Mouse (Mus musculus) frontal cortex, postnatal 25 days (tissue): ENCODE results near the gene Aebp2.
"Not testable (repeated sequence)": the region's sequence is repeated elsewhere in the genome, so short reads cannot be mapped to it uniquely, and the experiment has no call there.

ENCODE experiments used
- DNase-seq, 2 experiments: peaks; one replicate each; pipeline ENCODE4 v3.0.0; 2022; ENCODE audit warnings: low spot score in 2 of 2

Aebp2 gene

DNA sequence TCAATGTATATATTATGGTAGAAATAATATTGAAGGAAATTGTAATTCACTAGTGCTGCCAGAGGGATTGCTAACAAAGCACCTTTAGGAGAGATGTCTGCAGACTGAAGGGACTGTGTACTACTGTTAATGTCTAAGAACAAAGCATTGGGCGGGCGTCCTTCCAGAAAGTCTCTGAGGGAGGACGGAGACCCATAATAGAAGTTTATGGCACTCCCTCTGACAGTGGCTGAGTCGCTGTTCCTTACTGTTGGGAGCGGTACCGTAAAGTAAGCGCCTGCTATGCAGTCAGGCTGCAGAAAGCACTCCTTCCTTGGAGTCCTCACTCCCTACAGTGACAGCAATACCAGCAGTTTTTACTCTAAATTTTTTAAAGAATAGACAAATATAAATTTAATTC lies 29.5 kb downstream of the Aebp2 start:
- DNase-seq = no peak

DNA sequence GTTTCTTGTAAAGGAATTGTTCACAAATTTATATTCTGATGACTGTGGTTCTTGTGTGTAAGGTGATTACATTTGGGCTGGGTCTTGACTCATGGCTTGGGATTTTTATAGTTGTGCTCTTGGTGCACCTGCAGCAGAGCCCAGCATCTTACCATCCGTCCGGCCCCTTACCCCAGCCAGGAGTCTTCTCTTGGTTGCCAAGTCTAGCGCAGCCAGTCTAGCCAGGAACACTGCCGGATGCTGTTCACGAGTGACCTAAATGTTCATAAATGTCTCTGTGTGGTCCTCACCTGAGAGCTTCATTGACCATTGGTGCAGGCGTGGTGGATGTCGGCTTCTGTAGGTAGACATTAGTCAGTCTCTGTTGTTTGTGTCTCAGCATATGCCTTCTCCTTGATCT lies 33.0 kb downstream of the Aebp2 start:
- DNase-seq = no peak

DNA sequence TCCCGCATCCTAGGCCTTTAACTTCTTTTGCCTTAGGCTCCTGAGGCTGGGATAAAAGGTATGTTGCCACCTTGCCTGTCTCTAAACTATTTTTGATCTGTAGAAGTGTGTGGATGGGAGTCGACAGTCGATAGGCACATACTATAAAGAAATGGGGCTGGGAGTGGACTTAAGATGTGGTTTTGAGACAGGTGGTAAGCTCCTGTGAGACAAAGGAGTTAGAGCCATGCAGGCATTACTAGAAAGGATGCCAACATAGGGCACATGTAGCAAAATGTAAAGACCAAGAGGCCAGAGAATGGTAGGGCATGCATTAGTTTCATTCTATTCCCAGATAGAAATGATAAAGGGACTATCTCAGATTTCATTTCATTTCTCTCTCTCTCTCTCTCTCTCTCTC lies 34.5 kb downstream of the Aebp2 start:
- DNase-seq = no peak

DNA sequence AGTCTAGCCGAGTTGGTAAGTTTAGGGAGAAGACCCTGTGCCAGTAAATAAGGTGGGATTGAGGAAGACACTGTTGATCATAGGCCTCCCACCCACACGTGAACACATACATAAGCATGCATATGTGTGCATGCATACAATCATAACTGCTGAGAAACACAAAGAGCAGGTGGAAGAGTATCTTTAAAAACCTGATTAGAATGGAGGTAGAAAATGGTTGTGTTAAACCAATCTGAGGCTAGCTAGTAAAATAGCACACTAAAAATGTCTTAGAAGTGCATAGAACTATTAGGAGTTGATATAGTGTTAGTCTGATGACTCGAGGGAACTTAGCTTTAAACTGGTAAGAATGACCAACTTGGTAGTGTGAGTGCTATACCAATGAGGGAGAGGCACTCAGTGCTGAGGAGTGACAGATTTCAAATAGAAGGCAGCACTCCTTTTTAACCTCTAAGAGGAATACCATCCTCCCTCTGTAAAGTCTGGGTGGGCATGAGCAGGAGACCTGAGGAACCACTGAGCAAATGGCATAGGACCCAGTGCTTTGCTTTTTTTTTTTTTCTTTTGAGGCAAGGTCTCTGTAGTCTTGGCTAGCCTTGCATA lies 35.6 kb downstream of the Aebp2 start:
- DNase-seq = no peak

DNA sequence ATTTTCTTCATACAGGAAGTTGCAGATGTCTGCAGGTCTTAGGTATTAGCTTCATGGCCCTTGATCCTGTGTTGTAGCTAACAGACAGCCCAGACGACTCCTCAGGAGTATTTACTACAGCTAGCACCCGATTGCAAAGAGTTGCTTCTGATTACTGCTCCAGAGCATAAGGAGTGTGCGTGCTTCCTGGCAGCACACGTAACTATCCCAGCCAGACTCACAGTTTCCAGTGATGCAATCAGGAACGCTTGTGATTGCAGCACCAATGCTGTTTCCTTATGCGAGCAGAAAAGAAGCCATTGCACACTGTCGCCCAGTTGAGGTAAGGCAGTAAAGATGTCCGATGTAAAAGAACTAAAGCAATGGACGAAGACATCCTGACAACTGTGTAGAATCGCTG lies 38.6 kb downstream of the Aebp2 start:
- DNase-seq = no peak

DNA sequence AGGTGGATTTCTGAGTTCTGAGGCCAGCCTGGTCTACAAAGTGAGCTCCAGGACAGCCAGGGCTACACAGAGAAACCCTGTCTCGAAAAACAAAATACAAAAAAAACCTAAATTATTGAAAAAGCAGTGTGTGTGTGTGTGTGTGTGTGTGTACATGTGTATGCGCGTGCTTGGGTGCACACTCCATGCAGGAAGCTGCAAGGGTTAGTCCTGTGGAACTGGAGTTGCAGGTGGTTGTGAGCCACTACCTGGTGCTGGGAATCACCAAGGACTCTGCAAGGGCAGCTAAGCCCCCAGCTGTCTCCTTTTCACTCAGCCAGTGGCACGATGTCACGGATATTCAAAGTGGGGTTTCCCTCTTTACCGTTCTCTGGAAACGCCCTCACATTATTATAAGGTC lies 39.3 kb downstream of the Aebp2 start:
- DNase-seq = no peak

DNA sequence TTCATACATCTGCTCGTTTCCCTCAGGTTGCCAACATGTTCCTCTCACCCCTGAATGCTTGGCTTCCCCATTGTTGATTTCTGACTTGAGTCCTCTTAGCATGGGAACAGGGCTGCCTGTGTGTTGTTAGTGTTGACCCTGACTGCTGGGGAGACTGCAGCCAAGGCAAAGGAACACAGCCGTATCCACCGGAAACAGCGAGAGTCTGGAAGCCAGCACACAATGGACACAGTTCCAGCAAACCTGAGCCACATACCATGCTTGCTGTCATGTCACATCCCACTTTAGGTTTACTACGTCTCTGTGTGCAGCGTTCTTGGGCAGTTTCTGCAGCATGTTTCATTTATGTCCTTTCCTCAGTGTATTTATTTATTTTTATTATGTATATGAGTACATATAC lies 39.8 kb downstream of the Aebp2 start:
- DNase-seq = no peak

DNA sequence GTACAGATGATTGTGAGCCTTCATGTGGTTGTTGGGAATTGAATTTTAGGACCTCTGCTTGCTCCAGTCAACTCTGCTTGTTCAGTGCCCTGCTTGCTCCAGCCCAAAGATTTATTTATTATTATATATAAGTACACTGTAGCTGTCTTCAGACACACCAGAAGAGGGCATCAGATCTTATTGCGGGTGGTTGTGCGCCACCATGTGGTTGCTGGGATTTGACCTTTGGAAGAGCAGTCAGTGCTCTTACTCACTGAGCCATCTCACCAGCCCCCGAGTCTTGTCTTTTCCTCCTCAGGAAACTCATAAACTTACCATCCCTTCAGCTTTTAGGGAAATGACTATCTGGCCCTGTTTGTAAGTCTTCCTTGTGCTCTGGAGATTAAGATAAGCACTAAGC lies 40.2 kb downstream of the Aebp2 start:
- not testable (repeated sequence) for DNase-seq

DNA sequence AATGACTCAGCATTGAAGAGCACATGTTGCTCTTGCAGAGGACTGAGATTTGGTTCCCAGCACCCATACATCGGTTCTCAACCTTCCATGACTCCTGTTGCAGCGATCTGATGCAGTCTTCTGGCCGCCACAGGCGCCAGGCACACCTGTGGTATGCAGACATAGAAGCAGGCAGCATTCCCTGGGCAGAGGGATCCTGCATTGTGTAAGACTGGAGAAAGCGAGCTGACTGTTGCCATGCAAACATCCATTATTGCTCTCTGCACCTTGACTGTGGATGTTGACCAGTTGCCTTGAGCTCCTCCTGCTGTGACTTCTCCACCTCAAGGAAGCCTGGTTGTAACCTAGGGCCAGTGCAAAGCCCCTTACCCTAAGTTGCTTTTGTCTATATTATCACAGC lies 42.1 kb downstream of the Aebp2 start:
- DNase-seq = no peak

DNA sequence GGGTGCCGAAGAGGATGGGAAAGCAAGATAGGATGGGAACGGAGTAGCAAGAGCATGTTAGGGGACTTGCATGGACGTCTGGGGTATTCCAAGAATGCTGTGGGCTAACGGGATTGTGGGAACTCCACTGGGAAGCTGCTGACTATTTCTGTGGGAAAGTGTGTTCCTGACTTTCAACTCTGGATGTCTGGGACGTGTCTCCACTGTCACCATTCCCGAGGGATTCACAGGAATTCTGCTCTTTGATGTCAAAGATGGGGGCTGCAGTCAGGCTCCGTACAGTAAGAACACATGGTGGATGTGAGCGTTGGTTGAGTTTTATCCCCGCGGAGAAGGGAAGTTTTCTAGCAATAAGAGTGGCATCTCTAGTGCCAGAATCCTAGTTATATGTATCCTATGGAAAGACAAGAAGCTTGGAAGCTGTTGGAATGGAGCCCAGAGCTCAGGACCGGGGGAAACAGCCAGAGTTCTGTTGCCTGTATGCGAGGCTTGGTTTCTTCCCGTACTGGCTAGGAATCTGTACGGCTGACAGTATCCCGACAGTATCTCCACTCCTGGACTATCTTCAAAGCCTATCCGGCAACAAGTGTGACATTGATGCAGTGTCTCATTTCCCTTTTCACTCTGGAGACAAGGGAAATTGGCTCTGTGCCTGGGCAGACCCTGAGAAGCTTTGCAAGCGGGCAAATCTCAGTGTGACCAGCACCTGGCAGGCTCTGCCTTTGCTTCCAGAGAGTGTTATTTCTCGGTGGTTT lies 44.2 kb downstream of the Aebp2 start:
- no peak for DNase-seq

DNA sequence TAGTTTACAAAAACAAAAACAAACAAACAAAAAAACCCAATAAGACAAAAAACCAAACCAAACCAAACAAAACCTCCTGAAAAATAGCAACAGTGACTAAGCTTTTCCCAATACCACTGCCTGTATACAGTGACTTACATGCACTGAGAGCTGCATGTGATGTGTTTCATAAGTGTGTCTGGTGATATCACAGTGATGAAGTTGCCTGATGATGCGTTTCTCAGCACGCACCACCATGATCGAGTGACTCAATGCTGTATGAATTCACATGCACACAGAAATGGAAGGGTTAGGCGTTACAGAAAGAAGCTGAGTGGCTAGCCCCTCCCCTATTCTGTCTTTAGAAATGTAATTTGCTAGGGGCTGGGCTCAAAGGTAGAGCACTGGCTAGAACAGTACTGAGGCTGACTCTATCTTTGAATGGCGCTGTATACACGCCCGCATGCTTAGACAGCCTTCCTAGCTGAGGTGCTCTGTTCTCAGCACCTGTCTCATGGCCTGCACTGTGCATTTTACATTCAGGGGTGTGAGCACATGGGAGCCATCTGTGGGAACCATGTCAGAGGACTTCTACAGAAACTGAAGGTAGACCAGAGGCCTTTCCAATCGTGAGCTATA lies 44.9 kb downstream of the Aebp2 start:
- DNase-seq = no peak

DNA sequence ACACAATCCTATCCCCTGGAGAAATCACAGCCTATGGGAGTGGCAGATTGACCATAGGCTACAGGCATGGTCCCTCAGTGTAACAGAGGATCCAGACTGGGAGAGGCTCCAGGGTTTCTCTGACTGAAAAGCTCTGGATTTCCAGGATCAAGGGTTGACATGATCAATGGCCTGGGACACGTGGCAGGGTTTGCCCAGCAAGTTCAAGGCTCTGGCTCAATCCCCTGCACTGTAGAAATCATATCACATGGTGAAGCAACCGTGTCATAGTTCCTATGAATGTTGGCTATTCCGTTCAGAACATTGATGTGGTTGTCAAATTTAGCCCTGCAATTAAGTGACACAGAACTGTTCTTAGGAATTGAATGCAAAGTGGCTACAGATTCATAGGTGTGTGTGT lies 52.0 kb downstream of the Aebp2 start:
- no peak for DNase-seq

DNA sequence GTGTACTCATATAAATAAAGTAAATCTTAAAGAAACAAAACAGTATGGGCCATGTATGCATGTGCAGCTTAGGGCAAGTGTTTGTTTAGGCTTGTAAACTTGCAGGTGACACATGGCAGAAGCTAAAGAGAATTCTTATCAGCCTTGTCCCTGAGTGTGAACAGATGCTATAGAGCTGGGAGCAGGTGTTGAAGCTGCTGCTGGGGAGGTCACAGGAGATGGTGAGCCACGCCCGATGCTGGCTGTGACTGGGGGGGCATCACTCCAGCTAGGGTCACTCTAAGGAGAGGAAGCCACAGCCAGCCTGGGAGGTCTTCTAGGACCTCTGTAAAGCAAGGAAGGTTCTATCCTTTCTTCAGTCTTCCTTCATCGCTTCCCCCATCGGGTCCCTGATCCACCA lies 53.6 kb downstream of the Aebp2 start:
- DNase-seq = no peak

DNA sequence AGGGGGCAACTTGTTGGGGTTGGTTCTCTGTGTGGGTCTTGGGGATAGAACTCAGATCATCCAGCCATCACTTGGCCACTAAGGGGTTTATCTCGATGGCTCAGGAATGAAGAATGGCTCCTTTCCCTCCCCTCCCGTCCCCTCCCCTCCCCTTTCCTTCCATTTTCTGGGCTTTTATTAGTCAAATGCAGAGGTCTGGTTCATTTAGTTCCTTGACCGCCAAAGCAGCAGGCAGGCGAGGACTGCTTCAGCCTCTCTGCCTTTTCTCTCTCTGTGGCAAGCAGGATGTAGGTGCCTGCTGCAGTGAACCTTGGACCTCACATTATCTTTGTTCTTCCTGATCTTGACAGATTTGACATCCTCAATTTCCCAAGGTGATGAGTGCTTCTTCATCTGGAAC lies 54.6 kb downstream of the Aebp2 start:
- no peak for DNase-seq

DNA sequence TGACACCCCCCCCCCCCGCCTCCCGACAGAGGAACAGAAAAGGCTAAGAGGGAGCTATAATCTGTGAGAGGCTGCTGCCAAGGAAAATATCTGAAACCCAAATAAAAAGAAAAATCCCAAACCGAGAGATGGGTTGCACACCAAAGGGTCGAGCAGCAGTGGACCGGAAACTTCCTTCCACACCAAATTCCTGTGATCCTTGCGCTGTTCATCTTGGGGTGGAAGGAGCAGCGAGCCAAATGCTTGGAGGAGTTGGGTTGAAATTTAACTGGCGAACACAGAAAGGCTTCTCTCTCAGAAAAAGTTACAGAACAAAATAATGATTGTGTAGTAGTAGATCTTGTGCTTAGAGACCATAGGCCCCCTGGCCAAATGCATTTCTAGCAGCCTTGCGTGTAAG lies 55.5 kb downstream of the Aebp2 start:
- DNase-seq = no peak

DNA sequence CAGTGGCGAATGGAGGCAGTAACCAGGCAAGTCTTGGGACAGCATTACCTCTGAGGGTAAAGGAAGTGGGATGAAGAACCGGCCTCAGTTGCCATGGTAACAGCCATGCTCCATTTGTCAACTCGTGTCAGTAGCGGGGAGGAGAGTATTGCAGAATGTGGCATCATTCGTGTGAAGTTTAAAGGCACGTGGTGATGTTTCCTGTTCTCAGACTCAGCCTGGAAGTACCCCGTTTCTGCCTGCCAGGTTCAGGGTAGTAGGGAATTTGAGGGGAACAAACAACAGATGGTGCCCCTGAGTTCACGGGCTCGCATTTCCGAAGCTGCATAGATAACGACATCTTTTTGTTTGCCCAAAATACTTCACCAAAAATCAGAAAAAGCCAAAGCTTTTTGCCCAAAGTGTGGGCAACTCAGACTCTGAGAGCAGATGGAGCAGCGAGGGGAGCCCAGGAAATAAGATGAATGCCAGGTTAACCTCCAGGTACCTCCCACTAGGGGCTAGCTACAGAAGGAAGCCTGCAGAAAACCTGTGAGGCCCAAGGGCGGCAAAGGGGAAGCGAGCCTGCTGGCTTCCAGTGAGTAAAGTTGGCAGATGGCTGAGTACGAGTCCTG lies 56.3 kb downstream of the Aebp2 start:
- DNase-seq = peak in 1 of 2 experiments; percentile 14

DNA sequence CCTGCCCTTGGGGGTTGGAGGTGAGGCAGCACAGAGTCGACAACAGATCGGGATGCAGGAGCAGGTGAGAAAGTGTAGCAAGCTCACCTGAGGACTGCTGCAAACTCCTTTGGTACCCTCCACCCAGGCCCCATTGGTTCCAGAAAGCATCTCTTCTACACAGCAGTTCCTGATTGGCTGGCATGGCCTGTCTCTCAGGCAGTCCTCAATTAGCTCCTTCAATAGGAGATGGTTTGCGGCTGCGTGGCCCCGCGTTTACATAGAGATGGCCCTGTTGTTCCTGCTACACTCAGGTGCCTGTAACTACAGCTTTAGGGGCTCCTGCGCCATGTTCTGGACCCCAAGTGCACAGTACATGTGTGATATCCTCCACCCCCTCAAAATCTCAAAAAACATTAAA lies 58.2 kb downstream of the Aebp2 start:
- DNase-seq = no peak

DNA sequence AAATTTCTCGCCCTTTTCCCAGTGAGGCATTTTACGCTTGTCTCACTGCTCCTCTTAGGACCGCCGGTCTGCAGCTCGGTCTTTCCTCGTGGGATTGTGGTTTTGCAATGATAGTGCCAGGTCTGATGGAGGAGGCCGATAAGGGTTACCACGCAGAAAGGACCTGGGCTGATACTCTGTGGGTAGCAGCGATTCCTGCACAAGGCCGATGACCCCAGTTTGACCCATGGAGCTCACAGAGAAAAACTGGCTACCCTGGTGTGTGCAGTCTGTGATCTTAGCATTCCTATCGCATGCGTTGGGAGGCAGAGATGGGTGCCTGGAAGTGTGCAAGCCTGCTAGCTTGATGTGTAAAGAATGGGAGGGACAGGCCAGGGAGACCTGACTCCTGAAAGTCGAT lies 60.4 kb downstream of the Aebp2 start:
- DNase-seq = no peak

DNA sequence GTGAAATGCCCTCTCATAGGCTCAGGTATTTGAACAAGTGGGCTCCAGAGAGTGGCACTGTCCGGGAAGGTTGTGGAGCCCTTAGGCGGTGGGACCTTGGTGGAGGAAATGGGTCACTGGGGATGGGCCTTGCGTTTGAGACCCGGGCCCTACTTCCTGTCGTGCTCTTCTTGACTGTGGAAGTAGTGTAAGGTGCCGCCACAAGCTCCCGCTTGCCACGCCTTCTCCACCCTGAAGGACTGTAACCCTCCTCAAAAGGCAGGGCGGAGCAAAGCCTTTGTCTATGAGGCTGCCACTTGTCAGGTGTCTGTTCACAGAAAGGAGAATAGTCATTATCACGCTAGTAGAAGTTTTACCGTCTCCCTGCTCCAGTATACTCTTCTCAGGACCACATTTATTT lies 61.9 kb downstream of the Aebp2 start:
- no peak for DNase-seq

DNA sequence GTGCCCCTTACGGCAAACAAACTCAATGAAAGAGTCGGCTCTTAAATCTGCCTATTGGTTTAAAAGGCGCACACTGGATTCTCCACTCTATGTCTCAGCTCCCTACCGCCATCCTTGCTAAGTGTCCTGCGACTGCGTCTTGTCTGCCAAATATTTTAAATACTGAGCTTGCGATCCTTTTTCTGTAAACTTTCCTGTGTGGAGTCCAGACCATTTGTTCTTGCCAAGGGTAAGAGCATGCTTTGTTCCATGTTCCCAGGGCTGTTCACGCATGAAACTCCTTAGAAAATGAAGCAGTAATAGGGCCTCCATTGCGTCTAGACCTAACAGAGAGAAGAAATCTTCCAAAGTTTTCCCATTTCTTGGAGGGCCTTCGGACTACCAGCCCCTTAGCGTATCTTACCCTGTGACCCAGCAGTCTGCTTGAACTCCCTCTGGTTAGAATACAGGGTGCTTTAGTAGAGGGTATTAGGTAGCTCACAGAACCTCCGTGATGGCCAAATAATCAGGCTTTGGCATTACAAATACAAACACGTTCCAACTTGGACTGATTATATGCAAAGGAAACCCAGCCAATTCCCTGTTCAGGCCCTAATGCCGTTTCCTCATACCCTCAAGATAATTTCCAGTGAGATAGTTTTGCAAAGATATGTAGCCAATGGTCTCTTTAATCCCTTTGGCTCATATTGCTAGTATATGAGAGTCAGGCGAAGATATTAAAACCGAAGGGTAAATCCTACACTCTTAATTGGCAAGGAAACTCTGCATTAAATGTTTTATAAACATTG lies 67.3 kb downstream of the Aebp2 start:
- no peak for DNase-seq

DNA sequence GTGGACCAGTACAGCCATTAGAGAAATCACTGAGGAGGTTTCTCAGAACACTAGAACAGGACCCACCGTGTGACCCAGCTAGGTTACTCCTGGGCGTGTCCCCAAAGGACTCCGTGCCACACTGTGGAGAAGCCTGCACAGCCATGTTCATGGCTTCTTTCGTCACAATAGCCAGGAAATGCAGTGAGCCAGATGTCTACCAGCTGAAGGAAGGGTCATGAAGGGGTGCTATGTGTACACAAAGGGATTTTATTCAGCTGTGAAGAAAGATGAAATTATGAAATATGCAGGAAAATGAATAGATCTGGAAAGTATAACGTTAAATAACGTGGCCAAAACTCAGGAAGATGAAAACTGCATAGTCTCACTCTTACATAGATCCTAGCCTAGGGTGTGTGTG lies 69.7 kb downstream of the Aebp2 start:
- no peak for DNase-seq

DNA sequence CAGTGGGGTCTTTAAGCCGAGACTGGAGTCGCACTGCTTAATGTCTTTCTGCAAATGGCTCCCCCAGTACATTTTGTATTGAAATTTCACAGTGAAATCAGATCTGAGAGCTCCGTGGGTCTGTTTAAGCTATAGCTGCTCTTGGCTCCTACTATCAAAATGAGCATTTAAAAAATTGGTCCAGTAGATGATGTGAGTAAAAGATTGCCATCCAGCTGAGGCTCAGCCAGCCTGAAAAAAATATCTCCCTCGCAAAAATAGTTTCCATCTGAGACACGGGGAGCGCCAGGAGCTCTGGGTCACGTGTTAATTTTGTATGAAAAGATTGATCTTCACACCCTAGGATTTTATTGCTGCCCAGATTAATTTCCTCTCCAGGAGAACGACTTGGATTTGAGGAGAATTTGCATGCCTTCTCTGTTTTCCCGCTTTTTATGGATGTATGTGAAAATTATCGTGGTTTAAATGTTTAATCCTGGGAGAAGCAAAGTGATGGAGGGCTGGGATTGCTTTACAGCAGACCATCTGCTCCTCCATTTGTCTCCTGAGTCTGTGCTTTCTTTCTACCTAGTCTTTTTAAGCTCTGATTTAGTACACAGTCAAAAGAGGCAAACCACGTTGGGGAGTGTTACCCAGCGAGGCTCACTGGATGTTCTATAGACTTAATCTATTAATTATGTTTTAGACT lies 73.9 kb downstream of the Aebp2 start:
- DNase-seq = no peak
